ENCODE assay signal across 18 mouse cellular contexts in genomic region chr13:109024703-109025102, GRCm38 (mm10).
"Had no signal": no experiment of that assay in that cellular context is flagged by ENCODE, and none has a peak within 500 bp of the region (broad histone marks: within the 10 kb centered on the region; RNA-seq: fewer than 3 reads in every experiment).

No protein-coding gene starts in this region.

- H3K27me3 ChIP-seq: kidney, embryonic 15.5 days; liver, embryonic 13.5 days; megakaryocyte, embryonic 14.5 days; stomach, embryonic 15.5 days had no signal

- ATAC-seq: lung, postnatal 0 days; midbrain, embryonic 16.5 days had no signal

- H3K4me2 ChIP-seq: kidney, embryonic 15.5 days; liver, embryonic 13.5 days; midbrain, embryonic 11.5 days; stomach, embryonic 15.5 days had no signal

- H3K4me1 ChIP-seq: kidney, embryonic 15.5 days; liver, embryonic 13.5 days; megakaryocyte, embryonic 14.5 days; stomach, embryonic 15.5 days had no signal

- H3K36me3 ChIP-seq: kidney, embryonic 15.5 days; liver, embryonic 13.5 days; stomach, embryonic 15.5 days had no signal

- H3K4me3 ChIP-seq: kidney, embryonic 15.5 days; left cerebral cortex, adult 2 months; liver, embryonic 13.5 days; megakaryocyte, embryonic 14.5 days; stomach, embryonic 15.5 days had no signal

- DNase-seq: kidney, adult 11 months; kidney, adult 8-10 months; kidney, postnatal 10 days; kidney, postnatal 36 days; layer of hippocampus, postnatal 36 days; liver, embryonic 13.5 days; lung, adult 2 months; lung, postnatal 36 days; right cerebral cortex, postnatal 25 days; spleen, adult 18-20 months; thymus, postnatal 25 days had no signal

- H3K9me3 ChIP-seq: kidney, embryonic 15.5 days; liver, embryonic 13.5 days; megakaryocyte, embryonic 14.5 days; stomach, embryonic 15.5 days had no signal

- H3K27ac ChIP-seq: kidney, embryonic 15.5 days; left cerebral cortex, adult 2 months; liver, embryonic 13.5 days; stomach, embryonic 15.5 days had no signal

- H3K9ac ChIP-seq: kidney, embryonic 15.5 days; liver, embryonic 13.5 days; stomach, embryonic 15.5 days had no signal
